Mouse (Mus musculus): ENCODE measurements around the gene Olfr920. TPM values are rescaled to one million over a fixed set of nuclear protein-coding genes. Genes with fewer than 3 reads are reported as not detected.

Olfr920 gene
- 0.06 and 0.15 TPM in 2 replicates for polyA plus RNA-seq (2012; rRNA removed)

DNA sequence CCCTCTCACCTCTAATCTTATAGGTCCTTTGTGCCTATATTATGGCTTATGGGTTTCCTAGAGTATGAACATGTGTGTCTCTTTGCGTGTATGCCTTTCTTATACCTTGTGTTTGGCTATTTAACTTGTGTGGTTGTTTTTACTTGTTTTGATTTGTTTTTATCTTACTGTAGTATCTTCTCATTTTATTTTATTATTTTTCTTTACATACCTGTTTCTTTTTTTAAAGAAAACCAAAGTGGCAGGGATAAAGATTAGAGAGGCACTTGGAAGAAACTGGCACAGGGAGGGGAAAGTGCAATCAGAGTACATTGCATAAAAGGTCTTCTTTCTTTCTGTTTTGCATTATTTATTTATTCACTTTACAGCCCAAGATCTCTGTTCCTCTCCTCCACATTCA lies at the start of gene Olfr920:
Olfr920 (plus strand) TSS at position 301 of the 400 bp plus-strand sequence.
- DNase-seq (ENCODE audit: low read depth, low spot score): no peak
- 93% methylated on average over 1 of the region's 1 CpGs for WGBS

DNA sequence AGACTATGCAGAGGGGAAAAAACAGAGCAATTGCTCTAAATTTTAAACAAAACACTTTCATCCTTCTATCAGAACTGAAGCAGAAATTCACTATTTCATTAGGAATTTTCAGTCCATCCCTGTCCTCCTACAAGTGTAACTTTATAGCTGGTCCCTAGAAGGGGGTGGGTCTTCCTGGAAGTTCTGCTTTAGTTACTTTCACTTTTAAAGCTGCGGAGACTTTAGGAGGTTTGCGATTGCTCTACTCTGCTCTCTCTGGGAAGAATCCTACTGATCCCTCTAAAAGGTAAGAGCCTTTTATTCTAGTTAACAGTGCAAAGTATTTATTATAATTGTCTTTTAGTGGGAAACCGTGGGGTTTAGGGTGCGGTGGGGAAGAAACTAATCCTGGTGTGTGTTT lies 34.0 kb upstream of the Olfr920 start, which contains the start of gene Vwa5a:
Vwa5a (plus strand) TSS at position 167 of the 400 bp plus-strand sequence.
- DNase-seq (ENCODE audit: low read depth, low spot score): peak; percentile 45
- WGBS: 0% methylated on average over 4 of the region's 4 CpGs

DNA sequence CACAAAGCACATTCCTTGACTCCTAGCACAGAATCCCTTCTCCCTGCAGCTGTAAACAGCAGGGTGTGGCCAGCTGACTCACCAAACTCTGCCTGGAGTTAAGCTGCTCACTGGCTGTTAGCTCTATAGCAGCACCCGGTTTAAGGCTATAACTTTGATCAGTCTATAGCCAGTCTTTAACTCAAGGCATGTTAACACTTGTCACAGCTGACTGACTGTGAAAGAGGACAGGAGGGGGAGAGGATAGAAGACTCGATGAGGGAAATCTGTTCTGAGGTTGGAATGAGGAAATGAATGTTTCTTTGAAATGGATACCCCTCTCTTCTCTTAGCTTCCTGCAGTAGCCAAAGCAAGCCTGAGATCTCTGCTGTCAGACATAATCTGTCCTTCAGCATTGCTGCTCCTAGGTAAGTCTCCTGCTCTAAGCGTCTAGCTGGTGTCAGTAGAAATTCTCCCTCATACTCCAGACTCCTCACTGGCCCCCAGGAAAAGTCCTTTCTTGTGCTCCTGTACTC lies 33.1 kb upstream of the Olfr920 start:
- DNase-seq (ENCODE audit: low read depth, low spot score): peak; percentile 57

DNA sequence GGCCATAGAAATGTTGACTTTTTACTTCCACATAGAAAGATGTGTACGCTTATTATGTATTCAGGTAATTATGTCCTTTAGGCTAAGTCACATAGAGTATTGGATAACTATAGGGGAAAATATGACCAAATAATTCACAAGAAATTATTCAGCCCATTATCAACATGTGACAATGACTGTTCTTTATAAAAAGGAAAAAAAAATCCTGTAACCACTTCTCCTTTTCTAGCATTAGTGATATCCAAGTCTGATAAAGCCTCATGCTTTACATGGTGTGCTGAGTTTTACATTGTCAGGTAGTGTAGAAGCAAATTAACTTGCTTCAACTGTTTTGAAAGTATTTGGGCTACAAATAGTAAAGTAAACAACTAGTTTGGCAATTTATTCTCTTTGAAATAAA lies 28.1 kb upstream of the Olfr920 start:
- 90% methylated on average over 1 of the region's 1 CpGs for WGBS
- DNase-seq (ENCODE audit: low read depth, low spot score): no peak

More for the DNA sequence above, 33.1 kb upstream of the Olfr920 start:
- 3% methylated on average over 3 of the region's 3 CpGs for WGBS

DNA sequence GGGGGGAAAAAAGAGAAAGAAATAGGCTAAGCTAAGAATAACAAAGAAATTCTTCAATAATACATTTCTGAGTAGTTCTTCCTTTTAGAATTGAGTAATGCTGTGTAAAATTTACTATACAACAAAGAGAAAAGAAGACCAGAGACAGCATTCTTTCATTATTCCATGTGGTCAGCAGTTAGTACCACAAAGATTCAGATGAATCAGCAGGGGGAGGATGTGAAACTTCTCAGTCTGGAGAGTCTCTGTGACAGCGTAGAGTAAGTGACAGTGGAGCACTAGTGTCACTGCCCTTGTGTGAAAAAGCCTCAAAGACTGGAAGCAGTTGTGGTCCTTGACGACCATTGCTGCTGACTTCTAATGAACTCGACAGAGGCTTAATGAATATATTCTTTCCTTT lies 23.9 kb upstream of the Olfr920 start:
- 82% methylated on average over 3 of the region's 3 CpGs for WGBS
- DNase-seq (ENCODE audit: low read depth, low spot score): no peak

DNA sequence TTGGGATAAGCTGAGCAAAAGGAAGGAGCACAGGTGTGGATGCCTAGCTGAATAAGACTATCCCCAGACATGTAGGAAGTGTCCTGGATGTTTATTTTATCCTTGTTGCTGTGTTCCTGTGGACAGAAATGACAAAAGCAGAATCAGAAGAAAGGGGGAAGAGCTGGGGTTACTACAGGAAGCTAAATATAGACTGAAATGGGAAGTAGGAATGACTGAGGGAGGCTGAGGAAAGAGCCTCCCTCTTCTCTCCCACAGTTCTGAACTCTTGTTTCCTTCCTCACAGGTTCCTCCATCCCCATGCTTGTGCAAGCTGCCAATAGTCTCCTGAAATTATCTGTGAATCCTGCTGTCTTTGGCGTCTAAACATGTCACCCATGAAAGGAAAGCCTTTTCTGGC lies 10.7 kb upstream of the Olfr920 start:
- DNase-seq (ENCODE audit: low read depth, low spot score): no peak
- 83% methylated on average over 1 of the region's 1 CpGs for WGBS

DNA sequence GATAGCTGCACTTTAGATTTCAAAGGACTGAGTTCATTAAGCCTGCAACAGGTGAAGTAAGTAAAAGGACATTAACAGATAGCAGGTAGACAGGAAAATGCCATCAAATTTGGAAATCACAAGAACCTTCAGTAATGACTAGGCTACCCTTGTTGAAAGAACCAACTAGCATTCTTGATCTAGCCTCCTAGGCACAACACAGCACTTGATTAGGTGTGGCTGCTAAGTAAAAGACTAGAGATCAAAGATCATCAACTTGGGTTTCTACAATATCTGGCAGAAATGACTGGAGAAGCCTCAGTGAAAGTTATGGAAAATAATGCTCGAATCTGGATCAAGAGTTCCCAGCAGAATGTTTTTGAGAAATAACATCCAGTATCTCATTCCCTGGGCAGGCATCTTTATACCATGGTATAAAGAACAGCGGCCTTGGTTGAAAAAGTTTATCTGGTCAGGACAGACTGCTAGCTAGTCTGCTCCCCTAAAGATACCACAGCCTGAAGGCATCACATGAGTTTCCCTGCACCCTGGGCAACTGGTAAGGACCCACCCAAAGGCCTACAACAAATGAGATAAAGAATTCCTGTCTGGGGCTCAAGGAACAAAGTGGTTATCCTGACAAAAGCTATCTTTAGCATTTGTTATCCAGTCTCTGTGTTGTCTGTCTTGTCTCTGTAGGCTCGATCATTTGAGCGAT lies 7.3 kb upstream of the Olfr920 start:
- 95% methylated on average over 4 of the region's 4 CpGs for WGBS
- DNase-seq (ENCODE audit: low read depth, low spot score): no peak

DNA sequence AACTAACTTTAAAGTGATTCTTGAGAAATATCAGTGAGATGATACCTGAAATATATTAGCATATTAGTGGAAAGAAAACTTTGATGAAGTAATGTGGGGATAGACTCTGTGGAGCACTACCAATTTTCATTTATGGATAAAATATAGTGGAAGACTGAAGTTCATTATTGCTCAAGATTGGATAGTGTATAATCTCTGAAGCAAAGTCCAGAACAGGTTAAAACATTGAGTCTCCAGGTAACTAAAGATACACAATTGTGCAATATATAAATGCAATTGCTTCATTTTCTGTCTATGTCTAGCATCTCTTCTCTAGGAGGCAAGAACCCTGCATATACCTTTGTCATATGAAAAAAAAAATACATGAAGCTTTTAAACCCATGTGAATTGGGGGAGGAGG lies 20.7 kb downstream of the Olfr920 start, which contains the start of gene Olfr921:
Olfr921 (plus strand) TSS at position 301 of the 400 bp plus-strand sequence.
- no peak for DNase-seq (ENCODE audit: low read depth, low spot score)

DNA sequence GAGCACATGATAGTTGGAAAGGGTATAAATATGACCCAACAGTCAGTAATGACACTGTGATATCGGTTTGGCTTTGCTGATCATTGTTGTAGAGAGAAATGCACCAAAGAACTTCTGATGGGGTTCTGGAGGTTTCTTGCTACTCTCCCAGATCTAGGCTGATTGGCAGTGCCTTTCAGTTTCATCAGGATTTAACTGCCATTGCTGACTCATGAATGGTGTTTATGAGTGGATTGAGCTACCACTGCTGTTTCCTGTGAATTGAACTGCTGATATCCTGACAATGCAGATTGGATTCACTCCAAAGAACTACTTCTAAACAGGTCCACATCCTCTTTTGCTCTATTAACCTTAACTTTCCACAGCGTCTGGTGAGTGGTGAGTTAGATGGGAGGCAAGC lies 40.6 kb downstream of the Olfr920 start:
- DNase-seq (ENCODE audit: low read depth, low spot score): no peak
- 75% methylated on average over 2 of the region's 2 CpGs for whole genome bisulfite sequencing

DNA sequence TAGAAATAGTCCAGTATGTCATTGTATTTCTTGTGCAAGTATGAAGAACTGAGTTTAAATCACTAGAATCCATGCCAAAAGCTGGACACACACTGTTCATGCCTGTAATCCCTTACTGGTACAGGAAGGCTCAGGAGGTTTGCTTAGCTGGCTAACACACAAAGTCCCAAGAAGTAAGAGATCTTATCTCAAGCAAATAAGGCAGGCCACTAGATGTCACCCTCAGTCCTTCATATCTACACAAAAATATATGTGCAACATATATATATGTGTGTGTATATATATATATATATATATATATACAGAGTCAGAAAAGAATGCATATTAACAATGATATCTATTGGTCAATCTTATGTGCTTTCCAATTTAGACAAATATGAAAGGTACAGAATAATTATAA lies 53.6 kb downstream of the Olfr920 start:
- DNase-seq (ENCODE audit: low read depth, low spot score): no peak

Other genes starting within 250 kb of the Olfr920 start
- gene Olfr911-ps1, start 230.7 kb upstream of the Olfr920 start, polyA plus RNA-seq (2012; rRNA removed): not detected in 2 replicates
- gene Olfr910, start 214.4 kb upstream of the Olfr920 start, polyA plus RNA-seq (2012; rRNA removed): not detected in 2 replicates
- not detected in 2 replicates for gene Olfr912, start 172.1 kb upstream of the Olfr920 start, polyA plus RNA-seq (2012; rRNA removed)
- gene Olfr913, start 159.5 kb upstream of the Olfr920 start, polyA plus RNA-seq (2012; rRNA removed): not detected in 2 replicates
- gene Olfr914, start 147.2 kb upstream of the Olfr920 start, polyA plus RNA-seq (2012; rRNA removed): not detected in 2 replicates
- gene Olfr916, start 92.4 kb upstream of the Olfr920 start, polyA plus RNA-seq (2012; rRNA removed): not detected in 2 replicates
- not detected in 2 replicates for gene Olfr917, start 86.5 kb upstream of the Olfr920 start, polyA plus RNA-seq (2012; rRNA removed)
- gene Olfr918, start 77.7 kb upstream of the Olfr920 start, polyA plus RNA-seq (2012; rRNA removed): not detected in 2 replicates
- not detected in 2 replicates for gene Olfr919, start 48.6 kb upstream of the Olfr920 start, polyA plus RNA-seq (2012; rRNA removed)
- gene Vwa5a, start 34.0 kb upstream of the Olfr920 start, polyA plus RNA-seq (2012; rRNA removed): 15.4 and 18.1 TPM in 2 replicates
- not detected in 2 replicates for gene Olfr921, start 20.8 kb downstream of the Olfr920 start, polyA plus RNA-seq (2012; rRNA removed)
- not detected in 2 replicates for gene Olfr922, start 62.3 kb downstream of the Olfr920 start, polyA plus RNA-seq (2012; rRNA removed)
- not detected in 2 replicates for gene Olfr923, start 74.2 kb downstream of the Olfr920 start, polyA plus RNA-seq (2012; rRNA removed)
- gene Olfr924, start 92.2 kb downstream of the Olfr920 start, polyA plus RNA-seq (2012; rRNA removed): not detected in 2 replicates
- gene Olfr26, start 102.8 kb downstream of the Olfr920 start, polyA plus RNA-seq (2012; rRNA removed): not detected in 2 replicates
- not detected in 2 replicates for gene Olfr926, start 124.8 kb downstream of the Olfr920 start, polyA plus RNA-seq (2012; rRNA removed)
- not detected in 2 replicates for gene Olfr930, start 177.5 kb downstream of the Olfr920 start, polyA plus RNA-seq (2012; rRNA removed)
- gene Olfr933, start 220.0 kb downstream of the Olfr920 start, polyA plus RNA-seq (2012; rRNA removed): not detected in 2 replicates
- not detected in 2 replicates for gene Olfr934, start 236.0 kb downstream of the Olfr920 start, polyA plus RNA-seq (2012; rRNA removed)
- not detected in 2 replicates for gene Olfr935, start 247.4 kb downstream of the Olfr920 start, polyA plus RNA-seq (2012; rRNA removed)

Data from large intestine, adult 2 months (tissue).